Mouse (Mus musculus): ENCODE results near the gene Gm20865.
"Not testable (repeated sequence)": the region's sequence is repeated elsewhere in the genome, so short reads cannot be mapped to it uniquely, and the experiment has no call there.

Gm20865 gene

DNA sequence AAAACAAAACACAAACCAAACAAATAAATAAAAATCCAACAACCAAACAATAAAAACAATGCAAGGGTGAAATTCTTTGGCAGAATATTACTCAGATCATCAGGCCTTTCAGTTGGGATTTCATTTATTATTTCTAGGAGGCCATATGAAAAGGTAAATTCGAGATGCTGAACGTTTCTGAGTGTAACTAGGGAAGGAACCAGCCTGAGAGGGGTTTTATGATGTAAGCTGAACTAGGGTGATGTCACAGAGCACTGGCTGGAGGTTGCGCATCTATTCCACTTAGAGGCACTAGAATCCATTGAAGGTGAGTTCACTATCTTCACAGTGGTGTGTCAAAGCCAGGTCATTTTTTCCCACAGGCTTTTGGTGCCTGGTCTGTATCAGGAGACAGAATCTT lies at the start of gene Gm20865:
TSS of gene Gm20865 (plus strand) at position 301 of the 400 bp plus-strand sequence.
- not testable (repeated sequence) for DNase-seq (ENCODE audit: low spot score)

All from layer of hippocampus, adult 11-12 months (tissue).